Mouse (Mus musculus) intestine, postnatal 0 days (tissue): ENCODE results near the gene Sprr2h. TPM values are rescaled to one million over a fixed set of nuclear protein-coding genes. Genes with fewer than 3 reads are reported as not detected.
A peak's percentile ranks its signal among the peaks of the same experiment; 100 is the strongest.

Source experiments
- ATAC-seq: fragments of 200-750 bp; cut with Nextera tagmentation; 2 replicates; pipeline ENCODE4 v1.8.0; 2017; ENCODE audit warnings: mild to moderate bottlenecking, moderate TSS enrichment, moderate library complexity
- H3K27ac ChIP-seq: fragments of 300-500 bp; sonication (generic); 2 replicates; pipeline ENCODE4 v1.5.1; 2014; ENCODE audit warnings: mild to moderate bottlenecking, low read depth, low read length, moderate library complexity
- H3K27me3 ChIP-seq: fragments of 300-500 bp; sonication (generic); replicated peaks from 2 replicates; pipeline ENCODE4 v1.6.1; 2014; ENCODE audit warnings: low read length, mixed read lengths; ENCODE audit not compliant: control insufficient read depth, insufficient read depth
- H3K36me3 ChIP-seq: fragments of 300-500 bp; sonication (generic); 2 replicates; pipeline ENCODE4 v1.6.1; 2014; ENCODE audit warnings: mild to moderate bottlenecking, moderate library complexity; ENCODE audit not compliant: control insufficient read depth, insufficient read depth
- H3K4me1 ChIP-seq: fragments of 300-500 bp; sonication (generic); replicated peaks from 2 replicates; pipeline ENCODE4 v1.6.1; 2014; ENCODE audit warnings: antibody characterized with exemption, low read length, mixed read lengths; ENCODE audit not compliant: control insufficient read depth, insufficient read depth
- H3K4me2 ChIP-seq: fragments of 300-500 bp; sonication (generic); replicated peaks from 2 replicates; pipeline ENCODE4 v1.6.1; 2014; ENCODE audit warnings: low read depth, mild to moderate bottlenecking, moderate library complexity
- H3K4me3 ChIP-seq: fragments of 300-500 bp; sonication (generic); 2 replicates; pipeline ENCODE4 v1.5.1; 2014; ENCODE audit warnings: low read depth, low read length
- H3K9ac ChIP-seq: fragments of 300-500 bp; sonication (generic); 2 replicates; pipeline ENCODE4 v1.6.1; 2014; ENCODE audit warnings: mild to moderate bottlenecking, low read depth, low read length
- H3K9me3 ChIP-seq: fragments of 300-500 bp; sonication (generic); 2 replicates; pipeline ENCODE4 v1.6.1; 2016; ENCODE audit warnings: mixed run types; ENCODE audit not compliant: control insufficient read depth
- CTCF ChIP-seq: sonication (generic); IDR thresholded peaks from 2 replicates; pipeline ENCODE4 v1.5.1; 2016; ENCODE audit warnings: low read depth, mild to moderate bottlenecking, control low read depth, antibody characterized with exemption, moderate library complexity
- WGBS: fragments of 180-500 bp; shearing (Covaris S2); extraction: QIAGEN DNeasy Blood & Tissue Kit; methylation state at CpG from one replicate; pipeline ENCODE4 v1.1.7; 2014; 5-methylcytosine and 5-hydroxymethylcytosine counted together
- polyA plus RNA-seq: library from polyadenylated mRNA; unstranded; fragments of >200 nt; fragmentation: Nextera tagmentation; extraction: Ambion mirVana; gene quantifications from 2 replicates; pipeline ENCODE4 v1.2.1, GENCODE M21; 2015

Sprr2h gene
- polyA plus RNA-seq: not detected in 2 replicates

DNA sequence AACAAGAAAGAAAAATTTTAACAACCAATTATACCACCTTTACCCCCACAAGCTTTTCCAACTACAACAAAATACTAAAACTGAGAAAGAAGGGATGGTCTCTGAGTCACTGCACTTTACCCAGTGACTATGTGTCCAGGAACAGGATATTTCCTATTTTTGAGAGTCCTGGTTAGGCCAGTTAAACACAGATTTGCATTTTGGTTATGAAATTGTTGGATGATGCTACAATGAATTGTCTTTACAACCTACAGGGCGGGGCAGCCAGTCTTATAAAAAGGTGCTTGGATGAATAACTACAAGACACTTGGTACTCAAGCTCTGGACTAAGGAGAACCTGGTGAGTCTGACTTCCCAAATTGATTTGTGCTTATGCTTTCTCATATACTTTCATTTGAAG, at the start of gene Sprr2h:
Sprr2h (plus strand) TSS at position 301 of the 400 bp plus-strand sequence.
- Histone ChIP-seq H3K4me2 (no peak within 1 kb of the TSS), H3K27ac (no peak within 1 kb of the TSS), H3K9ac (no peak within 1 kb of the TSS), H3K36me3 (no peaks in the 10 kb centered on the region), H3K27me3 (no peaks in the 10 kb centered on the region), H3K4me3 (no peak within 1 kb of the TSS), H3K4me1 (no peaks in the 10 kb centered on the region), H3K9me3 (no peaks in the 10 kb centered on the region)
- no peak for ATAC-seq
- no peak for TF ChIP-seq CTCF
- 94% methylated on average over 1 of the region's 1 CpGs for WGBS

DNA sequence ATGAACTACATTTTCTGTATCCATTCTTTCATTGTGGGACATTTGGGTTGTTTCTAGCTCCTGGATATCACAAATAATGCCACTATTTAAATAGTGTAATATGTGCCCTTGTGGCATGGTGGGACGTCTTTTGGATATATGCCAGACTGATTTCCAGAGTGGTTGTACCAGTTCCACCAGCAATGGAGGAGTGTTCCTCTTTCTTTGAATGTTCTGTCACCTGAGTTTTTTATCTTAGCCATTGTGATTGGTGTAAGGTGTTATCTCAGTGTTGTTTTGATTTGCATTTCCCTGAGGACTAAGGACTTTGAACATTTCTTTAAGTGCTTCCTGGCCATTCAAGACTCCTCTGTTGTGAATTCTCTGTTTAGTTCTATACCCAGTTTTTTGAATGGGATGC, 49.2 kb upstream of the Sprr2h start:
- Histone ChIP-seq H3K4me1 (no peaks in the 10 kb centered on the region), H3K36me3 (no peaks in the 10 kb centered on the region), H3K9ac (no peak overlapping the region), H3K9me3 (no peaks in the 10 kb centered on the region), H3K4me2 (no peak overlapping the region), H3K27me3 (no peaks in the 10 kb centered on the region), H3K4me3 (no peak overlapping the region), H3K27ac (no peak overlapping the region; the same call in 1 of the 2 replicates)
- no peak for TF ChIP-seq CTCF
- WGBS: 40% methylated on average over 1 of the region's 1 CpGs
- ATAC-seq: peak; percentile 89

DNA sequence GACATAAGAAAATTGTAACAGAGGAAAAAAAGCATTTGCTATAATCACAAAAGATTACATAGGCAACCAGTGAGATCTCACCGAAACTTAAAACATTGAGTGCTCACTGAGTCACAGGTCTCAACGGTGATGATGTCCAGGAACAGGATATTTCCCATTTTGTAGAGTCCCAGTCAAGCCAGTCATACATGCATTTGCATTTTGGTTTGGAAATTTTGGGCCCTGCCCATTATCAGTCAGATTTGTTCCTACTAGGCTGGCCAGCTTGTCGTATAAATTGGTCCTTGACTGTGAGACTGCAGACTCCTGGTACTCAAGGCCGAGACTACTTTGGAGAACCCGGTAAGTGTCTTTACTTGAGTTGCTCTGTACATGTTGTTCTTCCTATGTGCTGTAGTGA, 46.6 kb upstream of the Sprr2h start, which contains the start of gene Sprr2d:
Sprr2d (plus strand) TSS at position 301 of the 400 bp plus-strand sequence.
- no peak within 1 kb of the TSS for H3K4me2 ChIP-seq
- 90% methylated on average over 5 of the region's 5 CpGs for WGBS
- no peak for ATAC-seq
- no peak within 1 kb of the TSS for H3K4me3 ChIP-seq
- TF ChIP-seq CTCF: no peak
- H3K9ac ChIP-seq: no peak within 1 kb of the TSS
- no peaks in the 10 kb centered on the region for H3K9me3 ChIP-seq
- H3K4me1 ChIP-seq: no peaks in the 10 kb centered on the region
- H3K27me3 ChIP-seq: no peaks in the 10 kb centered on the region
- H3K27ac ChIP-seq: no peak within 1 kb of the TSS
- no peaks in the 10 kb centered on the region for H3K36me3 ChIP-seq

DNA sequence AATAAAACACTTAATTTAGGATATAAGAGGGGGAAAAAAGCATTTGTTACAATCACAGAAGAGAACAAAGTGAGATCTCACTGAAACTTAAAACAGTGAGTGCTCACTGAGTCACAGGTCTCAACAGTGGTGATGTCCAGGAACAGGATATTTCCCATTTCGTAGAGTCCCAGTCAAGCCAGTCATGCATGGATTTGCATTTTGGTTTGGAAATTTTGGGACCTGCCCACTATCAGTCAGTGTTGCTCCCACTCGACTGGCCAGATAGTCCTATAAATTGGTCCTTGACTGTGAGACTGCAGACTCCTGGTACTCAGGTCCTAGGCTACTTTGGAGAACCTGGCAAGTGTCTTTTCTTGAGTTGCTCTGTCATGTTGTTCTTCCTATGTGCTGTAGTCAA, 33.6 kb upstream of the Sprr2h start, which contains the start of gene Sprr2e:
Sprr2e (plus strand) TSS at position 301 of the 400 bp plus-strand sequence.
- Histone ChIP-seq H3K9ac (no peak within 1 kb of the TSS), H3K9me3 (no peaks in the 10 kb centered on the region), H3K27me3 (no peaks in the 10 kb centered on the region), H3K36me3 (no peaks in the 10 kb centered on the region), H3K4me1 (no peaks in the 10 kb centered on the region), H3K27ac (no peak within 1 kb of the TSS), H3K4me2 (no peak within 1 kb of the TSS), H3K4me3 (no peak within 1 kb of the TSS)
- no peak for ATAC-seq
- 82% methylated on average over 2 of the region's 2 CpGs for WGBS
- TF ChIP-seq CTCF: no peak

DNA sequence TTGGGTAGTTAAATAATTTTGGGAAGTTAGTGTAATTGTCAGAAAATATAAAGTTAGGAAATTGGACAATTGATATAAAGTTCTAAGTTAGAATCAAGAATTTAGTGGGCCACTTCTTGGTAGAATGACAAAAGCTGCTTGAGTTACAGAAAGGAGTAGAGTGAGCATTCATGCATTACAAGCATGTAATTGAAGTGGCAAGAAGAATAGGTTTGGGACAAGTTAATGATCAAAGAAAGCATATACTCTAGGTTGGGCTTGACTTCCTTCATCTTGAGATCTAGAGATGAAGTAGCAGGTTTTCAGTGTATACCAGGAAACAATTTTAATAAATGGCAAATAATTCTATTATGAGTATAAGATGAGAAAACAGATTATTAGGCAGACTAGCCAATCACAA, 23.9 kb upstream of the Sprr2h start:
- no peak for TF ChIP-seq CTCF
- ATAC-seq: no peak
- no peaks in the 10 kb centered on the region for H3K9me3 ChIP-seq
- H3K36me3 ChIP-seq: no peaks in the 10 kb centered on the region
- no peak overlapping the region for H3K9ac ChIP-seq
- H3K27me3 ChIP-seq: no peaks in the 10 kb centered on the region
- H3K27ac ChIP-seq: no peak overlapping the region
- H3K4me3 ChIP-seq: no peak overlapping the region
- H3K4me1 ChIP-seq: no peaks in the 10 kb centered on the region
- no peak overlapping the region for H3K4me2 ChIP-seq

DNA sequence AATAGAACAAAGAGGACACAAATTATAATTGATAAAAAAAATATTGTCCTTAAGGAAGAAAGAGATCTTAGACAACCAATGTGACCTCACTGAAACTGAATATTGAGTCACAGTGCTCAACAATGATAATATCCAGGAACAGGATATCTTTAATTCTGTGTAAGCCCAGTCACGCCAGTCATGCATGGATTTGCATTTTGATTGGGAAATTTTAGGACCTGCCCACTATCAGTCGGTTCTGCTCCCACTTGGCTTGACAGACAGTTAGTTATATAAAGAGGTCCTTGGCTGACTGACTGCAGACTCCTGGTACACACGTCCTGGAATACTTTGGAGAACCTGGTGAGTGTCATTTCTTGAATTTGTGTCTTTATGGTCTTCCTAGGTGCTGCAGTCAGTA, 20.6 kb upstream of the Sprr2h start, which contains the start of gene Sprr2f:
Sprr2f (plus strand) TSS at position 301 of the 400 bp plus-strand sequence.
- WGBS: 75% methylated on average over 3 of the region's 3 CpGs
- no peak within 1 kb of the TSS for H3K27ac ChIP-seq
- H3K9me3 ChIP-seq: no peaks in the 10 kb centered on the region

DNA sequence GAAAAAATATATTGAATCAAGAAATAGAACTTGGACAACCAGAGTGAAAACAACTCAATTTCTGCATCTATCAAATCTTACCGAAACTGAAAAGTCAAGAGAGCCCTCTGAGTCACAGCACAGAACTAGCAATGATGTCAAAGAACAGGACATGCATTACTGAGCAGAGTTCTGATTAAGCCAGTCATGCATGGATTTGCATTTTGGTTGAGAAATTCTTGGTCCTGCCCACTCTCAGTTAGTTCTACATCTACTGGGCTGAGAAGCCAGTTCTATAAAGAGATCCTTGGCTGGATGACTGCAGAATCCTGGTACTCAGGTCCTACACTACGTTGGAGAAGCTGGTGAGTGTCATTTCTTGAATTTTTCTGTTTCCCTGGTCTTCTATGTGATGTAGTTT, 11.9 kb upstream of the Sprr2h start:
- Histone ChIP-seq H3K27me3 (no peaks in the 10 kb centered on the region), H3K9me3 (no peaks in the 10 kb centered on the region), H3K4me1 (no peaks in the 10 kb centered on the region), H3K4me2 (no peak overlapping the region), H3K4me3 (no peak overlapping the region), H3K9ac (no peak overlapping the region), H3K36me3 (no peaks in the 10 kb centered on the region), H3K27ac (no peak overlapping the region)
- no peak for TF ChIP-seq CTCF
- 75% methylated on average over 2 of the region's 2 CpGs for WGBS
- no peak for ATAC-seq

More for the DNA sequence above, 20.6 kb upstream of the Sprr2h start, which contains the start of gene Sprr2f:
- Histone ChIP-seq H3K4me2 (no peak within 1 kb of the TSS), H3K36me3 (no peaks in the 10 kb centered on the region), H3K4me1 (no peaks in the 10 kb centered on the region), H3K27me3 (no peaks in the 10 kb centered on the region), H3K9ac (no peak within 1 kb of the TSS), H3K4me3 (no peak within 1 kb of the TSS)
- ATAC-seq: no peak
- no peak for TF ChIP-seq CTCF
